Mouse (Mus musculus) intestine, embryonic 15.5 days (tissue): Measurements from ENCODE around the gene Cacna2d3. TPM values are rescaled to one million over a fixed set of nuclear protein-coding genes. Genes with fewer than 3 reads are reported as not detected.

Source experiments
- ATAC-seq: fragments of 200-750 bp; cut with Nextera tagmentation; 2 replicates; pipeline ENCODE4 v1.8.0; 2017; ENCODE audit warnings: moderate TSS enrichment, moderate library complexity
- H3K27ac ChIP-seq: fragments of 300-500 bp; sonication (generic); 2 replicates; pipeline ENCODE4 v1.5.1; 2015; ENCODE audit warnings: mild to moderate bottlenecking, inconsistent platforms
- H3K27me3 ChIP-seq: fragments of 300-500 bp; sonication (generic); replicated peaks from 2 replicates; pipeline ENCODE4 v1.6.1; 2015; ENCODE audit warnings: inconsistent platforms
- H3K36me3 ChIP-seq: fragments of 300-500 bp; sonication (generic); 2 replicates; pipeline ENCODE4 v1.6.1; 2015; ENCODE audit warnings: inconsistent platforms
- H3K4me1 ChIP-seq: fragments of 300-500 bp; sonication (generic); replicated peaks from 2 replicates; pipeline ENCODE4 v1.6.1; 2015; ENCODE audit warnings: inconsistent platforms
- H3K4me2 ChIP-seq: fragments of 300-500 bp; sonication (generic); replicated peaks from 2 replicates; pipeline ENCODE4 v1.6.1; 2015; ENCODE audit warnings: mild to moderate bottlenecking, inconsistent platforms
- H3K4me3 ChIP-seq: fragments of 300-500 bp; sonication (generic); replicated peaks from 2 replicates; pipeline ENCODE4 v1.5.1; 2015; ENCODE audit warnings: inconsistent platforms
- H3K9ac ChIP-seq: fragments of 300-500 bp; sonication (generic); 2 replicates; pipeline ENCODE4 v1.6.1; 2015; ENCODE audit warnings: inconsistent platforms
- H3K9me3 ChIP-seq: fragments of 300-500 bp; sonication (generic); 2 replicates; pipeline ENCODE4 v1.6.1; 2016; ENCODE audit warnings: inconsistent platforms
- WGBS: fragments of 180-500 bp; shearing (Covaris S2); methylation state at CpG from one replicate; pipeline ENCODE4 v1.1.7; 2015; 5-methylcytosine and 5-hydroxymethylcytosine counted together
- polyA plus RNA-seq: library from polyadenylated mRNA; unstranded; fragments of >200 nt; fragmentation: Nextera tagmentation; extraction: Ambion mirVana; gene quantifications from 2 replicates; pipeline ENCODE4 v1.2.1, GENCODE M21; 2015

The Cacna2d3 gene
- polyA plus RNA-seq, 1 experiment from 2014 or later: 1.4 TPM

DNA sequence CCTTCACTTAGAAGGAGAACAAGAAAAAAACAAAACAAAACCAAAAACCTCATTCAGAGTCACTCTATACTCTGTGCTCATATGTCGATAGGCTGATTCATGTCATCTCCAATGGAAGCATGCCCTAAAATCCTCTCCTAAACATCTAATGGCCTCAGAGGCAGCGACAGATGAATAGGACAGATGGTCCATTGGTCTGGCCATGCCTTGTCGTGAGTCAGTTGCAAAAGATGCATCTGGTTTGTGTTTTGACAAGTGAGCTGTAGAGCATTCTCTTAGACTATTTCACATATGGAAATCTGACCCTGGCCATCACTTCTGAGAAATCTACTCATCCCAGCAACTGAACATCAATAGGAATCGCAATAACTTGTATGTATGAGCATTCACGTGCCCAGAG, 626.2 kb downstream of the Cacna2d3 start:
- Histone ChIP-seq H3K36me3 (no peaks in the 10 kb centered on the region), H3K9ac (no peak overlapping the region), H3K9me3 (no peaks in the 10 kb centered on the region), H3K27ac (no peak overlapping the region), H3K4me1 (no peaks in the 10 kb centered on the region), H3K4me3 (no peak overlapping the region), H3K4me2 (no peak overlapping the region), H3K27me3 (no peaks in the 10 kb centered on the region)
- ATAC-seq: no peak
- WGBS: 84% methylated on average over 5 of the region's 5 CpGs

DNA sequence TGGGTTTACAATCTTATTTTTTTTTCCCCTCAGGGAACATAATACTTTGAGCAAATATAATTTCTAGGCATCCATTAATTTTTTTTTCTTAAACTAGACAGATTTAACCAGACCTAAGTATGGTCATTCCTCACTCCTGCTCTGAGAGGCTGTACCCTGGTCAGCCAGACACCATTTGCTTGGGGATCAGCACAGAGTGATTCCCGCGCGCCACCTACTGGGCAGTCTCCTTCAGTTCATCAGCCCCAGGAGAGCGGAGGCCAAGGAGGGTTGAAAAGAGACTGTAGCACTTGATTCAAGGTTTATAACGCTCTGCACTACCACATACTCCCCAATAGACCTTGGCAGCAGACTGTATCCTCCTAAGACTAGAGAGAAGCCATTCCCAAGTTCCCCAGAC, 631.6 kb downstream of the Cacna2d3 start:
- H3K27me3 ChIP-seq: no peaks in the 10 kb centered on the region

DNA sequence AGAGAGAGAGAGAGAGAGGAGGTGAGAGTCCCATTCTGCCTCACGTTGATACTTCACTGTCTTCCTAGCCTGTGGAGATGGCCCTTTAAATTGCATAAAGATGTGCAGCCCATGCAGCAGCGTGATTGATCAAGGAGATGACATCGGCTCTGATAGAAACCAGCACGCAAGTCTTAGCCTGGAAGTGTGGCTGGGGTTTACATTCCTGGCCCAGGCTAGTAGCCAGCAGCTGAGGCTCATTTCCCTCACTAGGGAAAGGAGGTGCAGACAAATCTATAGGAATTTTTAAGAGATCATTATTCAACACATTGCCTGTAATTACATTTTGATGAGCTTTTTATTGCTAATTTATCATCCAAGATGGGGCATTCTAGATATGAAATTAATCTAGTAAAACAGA, 635.1 kb downstream of the Cacna2d3 start:
- no peaks in the 10 kb centered on the region for H3K9me3 ChIP-seq
- H3K4me3 ChIP-seq: no peak overlapping the region
- H3K9ac ChIP-seq: no peak overlapping the region
- no peaks in the 10 kb centered on the region for H3K4me1 ChIP-seq
- H3K27me3 ChIP-seq: no peaks in the 10 kb centered on the region
- no peak overlapping the region for H3K27ac ChIP-seq
- no peak overlapping the region for H3K4me2 ChIP-seq
- ATAC-seq: no peak
- H3K36me3 ChIP-seq: no peaks in the 10 kb centered on the region
- 39% methylated on average over 4 of the region's 4 CpGs for WGBS

More for the DNA sequence above, 631.6 kb downstream of the Cacna2d3 start:
- no peaks in the 10 kb centered on the region for H3K9me3 ChIP-seq
- H3K4me1 ChIP-seq: no peaks in the 10 kb centered on the region
- no peaks in the 10 kb centered on the region for H3K36me3 ChIP-seq
- WGBS: 10% methylated on average over 5 of the region's 5 CpGs
- no peak overlapping the region for H3K4me3 ChIP-seq
- no peak overlapping the region for H3K4me2 ChIP-seq
- H3K9ac ChIP-seq: no peak overlapping the region
- peak; percentile 79 for ATAC-seq
- no peak overlapping the region for H3K27ac ChIP-seq

DNA sequence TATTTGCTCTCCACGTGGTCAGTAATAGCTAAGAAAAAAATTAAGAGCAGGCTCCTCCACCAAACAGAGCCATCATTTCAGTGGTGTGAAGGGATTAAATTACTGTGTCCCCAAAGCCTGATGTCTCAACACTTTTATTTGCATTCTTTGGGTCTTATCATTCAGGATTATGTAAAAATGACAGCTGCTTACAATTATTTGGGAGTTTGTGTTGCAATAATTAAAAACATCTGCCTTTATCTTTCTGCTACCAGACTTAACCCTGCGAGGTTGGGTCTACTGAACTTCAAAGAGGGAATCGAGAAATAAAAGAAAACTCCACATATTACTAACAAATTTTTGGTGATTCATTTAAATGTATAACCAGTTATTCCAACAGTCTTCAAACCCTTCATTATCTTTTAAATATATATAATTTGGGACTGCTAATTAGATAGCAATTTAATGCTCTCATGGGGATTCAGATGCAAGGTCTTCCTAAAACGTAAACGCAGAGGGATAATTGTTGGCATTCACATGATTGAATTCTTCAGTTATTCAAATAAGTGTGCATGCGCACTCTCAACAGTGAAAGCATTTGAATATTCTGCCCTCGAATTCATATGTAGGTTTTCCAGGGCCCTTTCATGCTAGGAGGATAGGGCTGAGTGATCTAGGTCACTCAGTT, 636.0 kb downstream of the Cacna2d3 start:
- no peaks in the 10 kb centered on the region for H3K9me3 ChIP-seq
- H3K4me1 ChIP-seq: no peaks in the 10 kb centered on the region
- H3K27me3 ChIP-seq: no peaks in the 10 kb centered on the region
- no peak overlapping the region for H3K9ac ChIP-seq
- H3K4me2 ChIP-seq: no peak overlapping the region
- no peaks in the 10 kb centered on the region for H3K36me3 ChIP-seq
- no peak overlapping the region for H3K27ac ChIP-seq
- no peak overlapping the region for H3K4me3 ChIP-seq
- WGBS: 77% methylated on average over 7 of the region's 7 CpGs
- no peak for ATAC-seq

DNA sequence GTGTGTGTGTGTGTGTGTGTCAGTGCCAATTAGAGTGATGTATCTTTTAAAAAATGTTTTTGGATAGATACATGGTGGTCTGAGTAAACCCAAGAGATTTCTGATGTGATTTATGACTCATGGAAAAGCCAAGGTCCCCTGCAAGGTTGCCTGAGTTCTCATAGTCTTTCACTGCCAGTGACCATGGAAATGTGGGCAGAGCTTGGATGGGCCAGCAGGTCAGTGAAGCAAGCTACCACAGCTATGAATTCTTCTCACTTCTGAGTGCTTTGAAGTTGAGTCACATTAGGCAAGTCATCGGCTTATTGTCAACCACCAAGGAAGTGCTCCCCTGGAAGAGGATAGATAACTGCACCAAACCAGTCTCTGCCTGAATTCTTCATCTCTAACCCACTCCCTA, 639.5 kb downstream of the Cacna2d3 start:
- ATAC-seq: no peak

DNA sequence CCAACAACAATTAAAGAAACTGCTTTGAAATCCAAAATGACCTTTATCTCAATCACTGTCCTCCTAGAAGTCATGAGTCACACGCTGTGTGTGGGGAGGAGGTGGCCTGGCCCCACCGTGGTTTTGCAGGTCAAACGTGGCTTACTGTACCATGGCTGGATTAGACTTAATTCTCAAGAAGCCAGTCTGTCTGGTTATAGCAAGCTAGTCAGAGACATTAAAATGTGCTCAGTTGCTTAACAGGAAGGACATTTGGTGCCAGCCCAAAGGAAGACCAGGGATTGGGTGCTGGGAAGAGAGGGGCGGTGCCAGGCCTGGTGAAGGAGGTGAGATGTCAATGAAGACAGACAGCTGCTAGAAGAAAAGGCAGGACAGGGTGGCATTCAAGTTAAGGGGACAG, 641.0 kb downstream of the Cacna2d3 start:
- ATAC-seq: no peak
- no peak overlapping the region for H3K4me2 ChIP-seq
- H3K9me3 ChIP-seq: no peaks in the 10 kb centered on the region
- H3K9ac ChIP-seq: no peak overlapping the region
- 84% methylated on average over 4 of the region's 4 CpGs for WGBS
- H3K27ac ChIP-seq: no peak overlapping the region
- H3K4me3 ChIP-seq: no peak overlapping the region
- no peaks in the 10 kb centered on the region for H3K36me3 ChIP-seq
- no peaks in the 10 kb centered on the region for H3K4me1 ChIP-seq
- H3K27me3 ChIP-seq: no peaks in the 10 kb centered on the region

More for the DNA sequence above, 639.5 kb downstream of the Cacna2d3 start:
- H3K4me2 ChIP-seq: no peak overlapping the region
- H3K9ac ChIP-seq: no peak overlapping the region
- H3K4me1 ChIP-seq: no peaks in the 10 kb centered on the region
- H3K27ac ChIP-seq: no peak overlapping the region
- no peak overlapping the region for H3K4me3 ChIP-seq
- no peaks in the 10 kb centered on the region for H3K27me3 ChIP-seq
- WGBS: 81% methylated on average over 1 of the region's 1 CpGs
- no peaks in the 10 kb centered on the region for H3K36me3 ChIP-seq
- no peaks in the 10 kb centered on the region for H3K9me3 ChIP-seq

DNA sequence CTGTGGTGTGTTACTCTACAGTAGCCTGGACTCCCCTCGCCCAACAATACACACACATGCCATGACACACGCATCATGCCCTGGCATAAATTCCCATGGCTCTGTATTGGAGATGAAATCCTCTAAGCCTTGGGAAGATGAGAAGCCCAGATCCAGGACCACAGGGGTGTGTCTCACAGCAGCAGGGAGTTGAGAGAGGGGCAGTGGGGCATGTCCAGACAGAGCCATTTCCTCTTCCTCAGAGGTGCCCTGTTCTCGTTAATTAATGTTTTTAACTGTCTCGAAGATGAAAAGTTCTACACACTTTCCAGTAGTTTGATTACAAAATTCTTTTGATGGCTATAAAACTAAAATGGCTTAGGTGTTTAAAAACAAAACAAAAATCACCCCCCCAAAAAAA, 641.4 kb downstream of the Cacna2d3 start:
- H3K36me3 ChIP-seq: no peaks in the 10 kb centered on the region
- no peak for ATAC-seq
- H3K27me3 ChIP-seq: no peaks in the 10 kb centered on the region
- H3K9me3 ChIP-seq: no peaks in the 10 kb centered on the region
- 83% methylated on average over 4 of the region's 4 CpGs for WGBS
- H3K27ac ChIP-seq: no peak overlapping the region
- no peak overlapping the region for H3K4me3 ChIP-seq
- H3K9ac ChIP-seq: no peak overlapping the region
- no peaks in the 10 kb centered on the region for H3K4me1 ChIP-seq
- no peak overlapping the region for H3K4me2 ChIP-seq

DNA sequence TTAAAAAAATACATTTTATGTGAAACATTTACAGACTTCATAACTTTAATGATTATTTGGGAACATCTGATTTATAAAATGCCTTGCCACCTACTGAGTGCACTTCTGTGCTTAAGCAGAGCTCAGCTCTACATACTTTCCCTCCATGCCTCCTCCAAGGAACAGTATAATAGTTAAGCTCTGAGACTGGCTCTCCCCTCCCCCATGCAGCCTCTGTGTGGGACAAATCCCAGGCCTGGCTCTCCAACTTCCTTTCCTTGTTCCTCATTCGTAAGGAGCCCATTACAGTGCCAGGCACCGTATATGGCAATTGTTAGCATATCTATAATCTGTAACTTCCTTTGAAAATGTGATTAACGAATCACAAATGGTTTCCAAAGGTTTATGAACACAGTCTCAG, 644.2 kb downstream of the Cacna2d3 start:
- WGBS: 51% methylated on average over 3 of the region's 3 CpGs
- Histone ChIP-seq H3K9ac (no peak overlapping the region), H3K27ac (no peak overlapping the region), H3K9me3 (no peaks in the 10 kb centered on the region), H3K4me1 (no peaks in the 10 kb centered on the region), H3K36me3 (no peaks in the 10 kb centered on the region), H3K4me3 (no peak overlapping the region), H3K27me3 (no peaks in the 10 kb centered on the region), H3K4me2 (no peak overlapping the region)
- no peak for ATAC-seq

DNA sequence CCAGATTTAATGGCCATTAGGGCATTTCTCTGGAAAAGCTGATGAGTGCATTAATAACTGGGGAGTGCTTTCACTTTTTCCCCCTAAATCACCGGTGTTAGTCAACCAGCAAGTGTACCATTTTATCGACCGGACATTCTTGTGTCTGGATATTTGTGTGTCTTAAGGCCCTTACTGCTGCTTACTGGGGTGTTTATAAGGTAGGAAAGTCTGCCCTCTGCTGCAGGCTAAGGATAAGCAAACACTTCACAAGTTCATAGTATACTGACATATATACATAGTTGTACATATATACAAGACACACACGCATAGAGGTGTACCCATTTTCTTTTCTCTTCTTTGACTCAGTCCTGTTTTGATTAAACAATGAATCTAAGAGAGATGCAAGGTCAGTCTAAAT, 647.9 kb downstream of the Cacna2d3 start:
- no peaks in the 10 kb centered on the region for H3K4me1 ChIP-seq
- no peak overlapping the region for H3K9ac ChIP-seq
- H3K9me3 ChIP-seq: no peaks in the 10 kb centered on the region

DNA sequence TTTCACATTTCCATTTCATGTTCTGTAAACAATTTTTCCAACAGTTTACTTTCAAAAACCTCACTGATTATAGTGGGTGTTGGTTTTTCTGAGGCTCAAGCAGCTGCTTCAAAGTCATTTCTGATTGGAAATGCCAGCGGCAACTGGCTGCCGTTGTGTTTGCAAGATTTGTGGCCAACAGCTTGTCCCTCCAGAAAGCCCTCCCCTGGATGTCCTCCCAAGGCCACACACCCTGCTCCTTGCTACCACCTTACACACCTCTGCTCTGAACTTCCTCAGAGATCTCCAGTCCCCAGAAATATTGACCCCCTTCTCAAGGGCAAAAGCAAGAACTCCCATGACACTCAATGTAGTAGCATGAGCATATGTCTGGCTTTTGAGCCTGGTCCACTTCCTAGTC, 659.0 kb downstream of the Cacna2d3 start:
- Histone ChIP-seq H3K9ac (no peak overlapping the region), H3K36me3 (no peaks in the 10 kb centered on the region), H3K27ac (no peak overlapping the region), H3K4me1 (no peaks in the 10 kb centered on the region), H3K4me2 (no peak overlapping the region), H3K4me3 (no peak overlapping the region), H3K27me3 (no peaks in the 10 kb centered on the region), H3K9me3 (no peaks in the 10 kb centered on the region)
- no peak for ATAC-seq
- 82% methylated on average over 2 of the region's 2 CpGs for WGBS

More for the DNA sequence above, 647.9 kb downstream of the Cacna2d3 start:
- Histone ChIP-seq H3K27me3 (no peaks in the 10 kb centered on the region), H3K36me3 (no peaks in the 10 kb centered on the region), H3K4me2 (no peak overlapping the region), H3K27ac (no peak overlapping the region), H3K4me3 (no peak overlapping the region)
- ATAC-seq: no peak
- 61% methylated on average over 4 of the region's 4 CpGs for WGBS

DNA sequence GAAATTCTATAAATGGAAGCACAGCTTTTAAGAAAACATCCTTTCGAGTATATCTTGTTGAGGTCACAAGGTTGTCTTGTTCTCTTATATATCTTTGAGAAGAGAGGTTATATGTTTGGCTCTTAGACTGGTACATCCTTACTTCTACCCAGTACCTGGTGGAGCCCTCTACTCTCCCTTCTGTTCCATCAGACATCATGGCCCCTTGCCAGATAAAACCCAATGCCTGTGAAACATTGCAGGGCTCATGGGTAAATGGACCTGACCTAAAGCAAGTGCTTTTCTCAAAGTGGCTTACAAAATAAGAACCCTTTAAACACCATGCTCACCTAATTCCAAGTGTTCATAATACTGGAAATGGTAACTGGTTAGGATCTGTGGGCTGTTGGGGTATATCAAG, 660.2 kb downstream of the Cacna2d3 start:
- H3K4me2 ChIP-seq: no peak overlapping the region
- no peak for ATAC-seq
- no peak overlapping the region for H3K27ac ChIP-seq
- 78% methylated on average over 1 of the region's 1 CpGs for WGBS
- no peaks in the 10 kb centered on the region for H3K4me1 ChIP-seq
- H3K4me3 ChIP-seq: no peak overlapping the region
- H3K9me3 ChIP-seq: no peaks in the 10 kb centered on the region
- H3K27me3 ChIP-seq: no peaks in the 10 kb centered on the region
- no peaks in the 10 kb centered on the region for H3K36me3 ChIP-seq
- H3K9ac ChIP-seq: no peak overlapping the region

DNA sequence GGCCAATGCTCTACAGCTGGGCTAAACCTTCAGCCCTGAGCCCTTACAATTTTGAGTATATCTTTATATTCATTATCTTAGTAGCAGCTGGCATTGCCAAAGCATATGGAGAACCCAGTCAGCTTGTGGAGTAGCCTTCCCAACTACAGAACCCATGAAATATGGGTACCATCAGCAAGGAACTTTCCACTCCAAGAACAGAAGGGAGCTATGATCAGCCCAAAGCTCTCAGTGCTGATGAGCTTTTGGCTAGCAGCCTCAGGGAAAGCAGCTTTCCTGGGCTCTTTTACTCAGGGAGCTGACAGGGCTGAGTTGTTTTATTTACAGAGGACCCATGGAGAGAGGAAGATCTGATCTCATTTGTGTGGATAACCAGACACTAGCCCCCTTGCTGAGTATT, 661.0 kb downstream of the Cacna2d3 start:
- H3K36me3 ChIP-seq: no peaks in the 10 kb centered on the region
- H3K4me2 ChIP-seq: no peak overlapping the region
- no peak overlapping the region for H3K9ac ChIP-seq
- no peaks in the 10 kb centered on the region for H3K9me3 ChIP-seq
- H3K4me3 ChIP-seq: no peak overlapping the region
- no peak overlapping the region for H3K27ac ChIP-seq
- no peaks in the 10 kb centered on the region for H3K27me3 ChIP-seq
- H3K4me1 ChIP-seq: no peaks in the 10 kb centered on the region
- no peak for ATAC-seq

DNA sequence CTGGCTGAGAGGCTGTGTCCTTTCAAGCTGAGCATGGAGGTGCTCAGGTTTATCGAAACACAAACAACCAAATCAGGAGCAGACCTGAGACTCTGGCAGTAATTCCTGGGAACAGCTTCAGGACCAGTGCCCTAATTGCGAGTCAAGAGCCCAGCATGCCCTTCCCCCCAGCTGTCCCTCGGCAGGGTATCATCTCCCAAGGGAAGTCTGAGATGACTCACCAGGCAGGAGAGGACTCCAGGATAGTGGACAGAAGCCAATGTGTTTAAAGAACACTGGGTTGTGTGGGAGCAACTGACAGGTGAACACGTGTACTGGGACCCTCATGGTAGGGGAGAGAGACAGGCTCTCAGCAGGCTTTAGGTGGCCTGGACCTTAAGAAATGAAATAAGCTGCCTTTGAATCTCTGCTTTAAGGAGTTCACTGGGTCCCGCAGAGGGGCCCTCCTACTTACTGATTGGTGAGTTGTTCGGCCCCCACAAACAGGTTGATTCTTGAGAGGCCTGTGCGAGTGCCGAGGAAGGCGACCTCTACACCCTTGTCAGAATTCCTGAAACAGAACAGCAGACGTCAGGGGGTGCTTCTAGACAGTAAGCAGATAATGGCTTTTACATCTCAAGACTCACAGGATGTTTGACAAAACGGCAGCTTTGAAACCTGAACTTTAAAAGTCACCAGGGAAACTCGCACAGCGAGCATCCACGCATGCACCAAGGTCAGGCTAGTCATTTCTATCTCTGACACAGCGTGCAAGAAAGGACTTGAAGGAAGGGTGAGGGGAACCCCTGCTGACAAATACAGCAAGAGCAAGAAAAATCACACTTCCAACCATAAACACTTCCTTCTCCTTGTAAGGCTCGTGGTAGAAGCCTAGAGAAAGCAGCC, 669.5 kb downstream of the Cacna2d3 start:
- no peaks in the 10 kb centered on the region for H3K9me3 ChIP-seq
- no peak overlapping the region for H3K27ac ChIP-seq
- 39% methylated on average over 16 of the region's 16 CpGs for WGBS
- H3K36me3 ChIP-seq: no peaks in the 10 kb centered on the region
- ATAC-seq: no peak
- no peaks in the 10 kb centered on the region for H3K4me1 ChIP-seq
- H3K4me3 ChIP-seq: no peak overlapping the region
- H3K9ac ChIP-seq: no peak overlapping the region
- no peaks in the 10 kb centered on the region for H3K27me3 ChIP-seq
- H3K4me2 ChIP-seq: no peak overlapping the region
